Mouse (Mus musculus) skeletal muscle tissue, adult 2 months (tissue): ENCODE data around the gene Rnf115.
"Not testable (repeated sequence)": the region's sequence is repeated elsewhere in the genome, so short reads cannot be mapped to it uniquely, and the experiment has no call there.

Experiments
- DNase-seq: peaks from one replicate; pipeline ENCODE4 v3.0.0-alpha.2; 2012; ENCODE audit warnings: low read depth, low spot score

The Rnf115 gene

DNA sequence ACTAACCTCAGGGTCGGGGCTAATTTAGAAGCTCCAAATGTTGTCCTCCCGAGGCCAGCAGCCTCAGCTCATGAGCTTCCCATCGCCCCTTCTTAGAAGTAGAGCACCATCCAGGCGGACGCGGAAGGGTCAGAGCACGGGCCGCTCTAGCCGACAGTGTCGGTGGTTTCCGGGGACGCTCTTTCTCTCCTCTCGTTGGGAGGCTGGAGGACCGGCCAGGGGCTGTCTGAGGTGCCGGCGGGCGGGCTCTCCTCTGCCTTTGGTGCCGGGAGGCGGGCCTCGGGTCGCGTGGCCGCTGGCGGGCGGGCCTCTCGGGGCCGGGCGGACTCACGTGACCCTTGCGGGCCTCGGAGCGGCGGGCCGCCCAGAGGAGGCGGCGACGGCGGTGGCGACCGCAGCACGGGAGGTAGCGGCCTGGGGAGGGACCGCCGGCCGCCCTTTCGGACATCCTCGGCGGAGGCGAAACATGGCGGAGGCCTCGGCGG lies at the start of gene Rnf115, which contains the start of gene Polr3c:
Gene Rnf115 (plus strand): TSS at position 322 of the 485 bp plus-strand sequence.
Gene Polr3c (minus strand): TSS at position 286 of the 485 bp plus-strand sequence.
- DNase-seq: peak; percentile 93

DNA sequence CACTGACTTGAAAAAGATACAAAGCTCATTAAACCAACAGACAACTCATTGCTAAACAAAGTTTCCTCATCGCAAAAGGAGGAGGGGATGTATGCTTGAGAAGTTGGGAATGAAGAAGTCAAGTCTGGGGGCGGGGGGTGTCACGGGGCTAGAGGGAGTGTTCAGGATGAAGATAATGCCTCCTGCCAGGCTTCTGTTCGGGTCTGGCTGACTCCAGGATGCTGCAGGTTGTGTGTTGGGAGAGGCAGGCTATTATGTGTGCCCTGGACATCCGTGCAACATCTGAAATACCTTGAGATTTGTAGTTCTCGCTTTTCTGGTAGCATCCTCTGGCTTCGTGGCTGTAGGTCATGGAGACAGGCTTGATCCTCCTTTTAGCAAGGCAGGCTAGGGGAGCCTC lies 49.0 kb upstream of the Rnf115 start:
- no peak for DNase-seq

DNA sequence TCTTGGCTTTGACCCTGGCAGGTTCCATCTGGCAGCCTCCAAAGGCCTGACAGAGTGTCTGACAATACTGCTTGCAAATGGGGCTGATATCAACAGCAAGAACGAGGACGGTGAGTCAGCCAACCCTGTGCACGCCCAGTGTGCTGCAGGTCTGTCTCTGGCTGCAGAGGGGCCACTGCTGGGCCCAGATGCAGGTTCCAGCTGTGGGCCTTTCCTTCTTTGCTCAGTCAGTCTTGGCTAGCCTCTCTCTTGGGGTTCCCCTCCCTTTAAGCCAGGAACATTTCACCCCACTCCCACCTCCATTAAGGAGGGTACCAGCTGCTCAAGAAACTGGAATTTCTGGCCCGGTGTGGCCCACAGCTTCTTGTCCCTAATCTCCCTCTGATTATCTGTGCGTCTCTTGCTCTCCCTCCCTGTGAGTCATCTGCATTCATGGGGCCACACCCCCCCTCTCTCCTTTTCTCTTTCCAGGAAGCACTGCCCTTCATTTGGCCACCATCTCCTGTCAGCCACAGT lies 48.2 kb upstream of the Rnf115 start:
- no peak for DNase-seq

DNA sequence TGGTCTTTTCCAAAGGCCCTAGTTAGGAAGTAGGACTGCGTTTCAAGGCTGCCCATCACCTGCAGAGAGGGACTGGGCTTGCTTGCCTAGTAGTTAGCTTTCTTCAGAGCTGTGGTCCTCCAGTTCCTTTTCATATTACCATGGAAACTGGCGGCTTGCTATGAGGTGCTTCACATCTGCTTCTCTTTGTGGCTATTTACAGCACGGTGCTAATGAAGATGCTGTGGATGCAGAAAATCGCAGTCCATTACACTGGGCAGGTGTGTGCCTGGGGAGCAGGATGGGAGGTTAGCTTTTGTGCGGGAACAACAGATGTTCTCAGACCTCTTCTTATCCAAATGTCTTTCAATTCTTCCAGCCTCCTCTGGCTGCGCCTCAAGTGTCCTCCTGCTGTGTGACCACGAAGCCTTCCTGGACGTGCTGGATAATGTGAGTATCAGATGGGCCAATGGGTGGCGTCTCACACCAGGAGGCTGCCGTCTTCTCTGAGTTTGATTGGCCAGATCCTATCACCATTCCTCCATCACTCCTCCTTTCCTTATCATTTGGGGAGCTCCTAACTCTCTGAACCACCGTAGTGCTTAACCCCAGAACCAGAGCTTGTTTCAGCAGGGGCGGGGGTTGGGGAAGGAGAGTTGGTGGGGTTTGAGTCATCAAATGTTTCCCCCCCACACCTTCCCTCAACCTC lies 47.1 kb upstream of the Rnf115 start:
- DNase-seq: no peak

DNA sequence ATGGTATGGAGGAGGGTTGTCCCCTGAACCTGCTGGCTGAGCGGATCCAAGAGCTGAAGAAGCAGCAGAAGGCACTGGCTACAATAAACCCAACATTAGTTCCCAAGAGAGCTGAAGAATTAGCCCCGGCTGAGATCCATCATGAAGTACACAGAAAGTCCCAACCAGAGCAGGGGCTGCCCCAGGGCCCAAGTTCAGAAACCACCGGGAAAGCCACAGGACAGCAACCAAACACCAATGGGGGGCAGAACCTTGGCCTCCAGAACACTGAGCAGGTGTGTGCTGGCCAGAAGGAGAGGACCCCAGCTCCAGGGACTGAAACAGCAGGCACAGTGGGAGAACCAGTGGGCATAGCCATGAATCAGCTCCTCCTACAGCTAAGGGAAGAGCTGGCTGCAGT lies 44.0 kb upstream of the Rnf115 start:
- no peak for DNase-seq

DNA sequence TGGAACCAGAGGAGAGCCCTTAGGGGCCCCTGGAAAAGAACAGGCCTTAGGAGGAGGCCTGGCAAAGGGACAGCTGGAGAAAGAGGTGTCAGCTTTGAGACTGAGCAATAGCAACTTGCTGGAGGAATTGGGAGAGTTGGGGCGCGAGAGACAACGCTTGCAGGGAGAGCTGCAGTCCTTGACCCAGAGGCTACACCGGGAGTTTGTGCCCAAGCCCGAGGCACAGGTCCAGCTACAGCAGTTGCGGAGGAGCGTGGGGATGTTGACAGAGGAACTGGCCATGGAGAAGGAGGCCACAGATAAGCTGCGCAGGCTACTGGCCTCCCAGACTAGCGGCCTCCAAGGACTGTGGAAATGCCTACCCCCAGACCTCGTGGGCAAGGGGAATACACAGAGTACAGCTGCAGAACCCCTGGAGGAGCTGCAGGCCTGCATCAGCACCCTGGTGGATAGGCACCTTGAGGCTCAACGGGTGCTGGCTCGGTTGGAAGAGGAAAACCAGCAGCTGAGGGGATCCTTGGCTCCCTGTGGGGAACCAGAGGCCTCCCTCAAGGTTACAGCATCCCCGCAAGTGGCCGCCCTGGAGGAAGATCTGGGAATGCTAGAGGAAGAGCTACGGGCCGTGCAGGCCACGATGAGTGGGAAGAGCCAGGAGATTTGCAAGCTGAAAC lies 43.2 kb upstream of the Rnf115 start:
- DNase-seq: no peak

DNA sequence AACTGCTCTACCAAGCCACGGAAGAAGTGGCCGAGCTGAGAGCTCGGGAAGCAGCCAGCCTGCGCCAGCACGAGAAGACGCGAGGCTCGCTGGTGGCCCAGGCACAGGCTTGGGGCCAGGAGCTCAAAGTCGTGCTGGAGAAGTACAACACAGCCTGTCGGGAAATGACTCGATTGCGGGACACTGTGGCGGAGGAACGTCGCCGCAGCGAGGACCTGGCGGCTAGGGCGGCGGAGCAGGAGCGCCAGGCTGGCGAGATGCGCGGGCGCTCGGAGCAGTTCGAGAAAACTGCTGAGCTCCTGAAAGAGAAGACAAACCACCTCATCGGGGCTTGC lies 42.7 kb upstream of the Rnf115 start:
- DNase-seq: no peak

DNA sequence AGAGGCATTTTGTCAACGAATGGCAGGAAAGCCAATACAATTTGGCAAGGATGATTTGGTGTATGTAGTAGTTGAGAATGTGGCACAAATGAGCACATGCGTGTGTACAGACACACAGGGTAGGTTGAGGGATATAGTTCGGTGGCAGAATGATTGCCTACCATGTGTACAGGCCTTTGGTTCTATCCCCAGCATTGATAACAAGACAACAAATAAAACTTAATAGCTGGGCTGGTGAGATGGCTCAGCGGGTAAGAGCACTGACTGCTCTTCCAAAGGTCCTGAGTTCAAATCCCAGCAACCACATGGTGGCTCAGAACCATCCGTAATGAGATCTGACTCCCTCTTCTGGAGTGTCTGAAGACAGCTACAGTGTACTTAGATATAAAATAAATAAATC lies 41.4 kb upstream of the Rnf115 start:
- DNase-seq: not testable (repeated sequence)

DNA sequence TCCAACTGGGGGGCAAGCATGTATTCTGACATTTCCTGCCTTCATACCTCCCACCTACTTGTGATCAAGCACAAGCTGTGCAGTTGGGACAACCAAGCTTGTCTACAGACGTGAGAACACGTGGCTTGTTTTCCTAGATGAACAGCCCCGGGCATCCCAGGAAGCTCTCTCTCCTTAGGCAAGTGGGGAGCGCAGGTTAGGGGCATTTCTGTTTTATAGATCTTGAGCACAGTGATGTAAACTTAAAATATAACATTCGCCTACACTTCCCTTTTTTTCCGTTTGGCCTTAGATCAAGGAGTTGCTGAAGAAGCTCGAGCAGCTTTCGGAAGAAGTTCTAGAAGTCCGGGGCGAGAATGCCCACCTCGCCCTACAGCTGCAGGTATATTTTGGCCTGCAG lies 38.6 kb upstream of the Rnf115 start:
- DNase-seq: no peak

DNA sequence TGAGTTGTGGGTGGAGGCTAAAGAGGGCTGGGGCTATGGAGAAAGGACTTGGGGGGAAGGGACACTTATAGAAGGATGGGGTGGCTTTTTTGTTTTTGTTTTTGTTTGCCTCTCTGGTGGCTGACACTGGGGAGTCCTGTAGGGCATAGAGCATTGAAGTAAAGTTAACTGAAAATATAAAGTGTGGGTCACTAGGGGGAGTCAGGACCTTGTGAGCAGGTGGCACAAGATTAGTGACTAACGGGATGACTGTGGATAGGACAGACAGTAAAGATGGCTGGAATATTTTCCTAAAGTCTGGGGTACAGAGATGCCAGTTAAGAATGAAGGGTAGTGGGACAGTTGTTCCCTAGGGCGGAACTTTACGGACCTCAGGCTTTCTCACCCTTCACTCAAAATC lies 37.2 kb upstream of the Rnf115 start:
- DNase-seq: no peak

DNA sequence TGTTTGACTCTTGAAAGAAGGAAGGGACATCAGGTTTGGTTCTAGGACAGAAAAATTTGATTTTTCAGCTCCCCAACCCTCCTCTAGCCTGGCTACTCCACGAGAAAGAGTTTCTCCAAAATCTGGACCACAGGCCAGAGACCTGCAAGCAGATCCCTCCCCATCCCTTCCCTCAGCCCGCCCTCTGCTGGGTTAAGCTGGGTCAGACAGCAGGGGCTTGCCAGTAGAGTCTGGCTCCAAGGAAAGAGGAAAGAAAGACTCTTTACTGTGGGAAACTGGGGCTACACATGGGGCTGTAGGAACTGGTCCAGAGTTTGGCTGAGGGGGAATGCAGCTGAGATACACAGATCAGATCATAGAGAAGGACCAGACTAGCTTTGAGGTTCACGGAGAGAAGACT lies 35.0 kb upstream of the Rnf115 start:
- peak; percentile 43 for DNase-seq

DNA sequence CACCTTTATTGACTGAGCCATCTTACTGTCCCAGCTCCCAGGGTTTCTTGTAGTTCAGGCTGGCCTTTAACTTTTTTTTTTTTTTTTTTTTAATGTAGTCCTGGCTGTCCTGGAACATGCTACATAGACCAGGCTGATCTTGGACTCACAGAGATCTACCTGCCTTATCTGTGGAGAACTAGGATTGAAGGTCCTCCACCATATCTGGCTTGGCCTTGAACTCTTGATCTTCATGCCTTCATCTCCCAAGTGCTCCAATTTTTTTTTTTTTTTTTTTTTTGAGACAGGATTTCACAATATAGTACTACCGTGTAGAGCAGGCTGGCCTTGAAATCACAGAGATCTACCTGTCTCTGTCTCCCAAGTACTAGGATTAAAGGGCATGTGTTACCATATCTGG lies 33.9 kb upstream of the Rnf115 start:
- DNase-seq: no peak

DNA sequence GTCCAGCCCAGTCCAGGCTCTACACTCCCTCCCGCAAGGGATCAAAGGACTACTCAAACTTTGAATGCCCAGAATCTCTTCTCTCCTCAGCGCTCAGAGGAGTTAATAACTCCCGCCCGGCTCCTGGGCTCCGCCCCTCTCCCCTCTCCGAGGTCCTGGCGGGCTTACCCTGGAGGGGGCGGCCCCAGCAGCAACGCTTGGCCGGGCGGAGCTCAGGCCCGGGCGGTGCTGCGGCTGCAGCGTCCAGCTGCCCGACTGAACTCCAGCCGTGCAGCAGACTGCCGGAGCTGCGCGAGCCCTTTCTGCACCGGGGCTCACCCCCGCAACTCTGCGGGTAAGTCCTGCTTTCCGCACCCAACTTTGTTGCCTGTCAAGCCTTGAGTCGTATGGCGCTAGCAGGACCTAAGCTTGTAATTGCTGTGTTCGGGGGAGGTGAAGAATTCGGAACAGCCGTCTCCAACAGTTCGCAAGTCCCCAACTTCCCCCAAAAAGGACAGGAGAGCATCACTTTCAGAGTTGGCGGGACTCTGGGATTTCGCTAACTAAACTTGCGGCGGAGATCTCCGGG lies 31.2 kb upstream of the Rnf115 start, which contains the start of gene Pias3:
Gene Pias3 (plus strand): TSS at position 187 of the 568 bp plus-strand sequence.
- peak; percentile 72 for DNase-seq

DNA sequence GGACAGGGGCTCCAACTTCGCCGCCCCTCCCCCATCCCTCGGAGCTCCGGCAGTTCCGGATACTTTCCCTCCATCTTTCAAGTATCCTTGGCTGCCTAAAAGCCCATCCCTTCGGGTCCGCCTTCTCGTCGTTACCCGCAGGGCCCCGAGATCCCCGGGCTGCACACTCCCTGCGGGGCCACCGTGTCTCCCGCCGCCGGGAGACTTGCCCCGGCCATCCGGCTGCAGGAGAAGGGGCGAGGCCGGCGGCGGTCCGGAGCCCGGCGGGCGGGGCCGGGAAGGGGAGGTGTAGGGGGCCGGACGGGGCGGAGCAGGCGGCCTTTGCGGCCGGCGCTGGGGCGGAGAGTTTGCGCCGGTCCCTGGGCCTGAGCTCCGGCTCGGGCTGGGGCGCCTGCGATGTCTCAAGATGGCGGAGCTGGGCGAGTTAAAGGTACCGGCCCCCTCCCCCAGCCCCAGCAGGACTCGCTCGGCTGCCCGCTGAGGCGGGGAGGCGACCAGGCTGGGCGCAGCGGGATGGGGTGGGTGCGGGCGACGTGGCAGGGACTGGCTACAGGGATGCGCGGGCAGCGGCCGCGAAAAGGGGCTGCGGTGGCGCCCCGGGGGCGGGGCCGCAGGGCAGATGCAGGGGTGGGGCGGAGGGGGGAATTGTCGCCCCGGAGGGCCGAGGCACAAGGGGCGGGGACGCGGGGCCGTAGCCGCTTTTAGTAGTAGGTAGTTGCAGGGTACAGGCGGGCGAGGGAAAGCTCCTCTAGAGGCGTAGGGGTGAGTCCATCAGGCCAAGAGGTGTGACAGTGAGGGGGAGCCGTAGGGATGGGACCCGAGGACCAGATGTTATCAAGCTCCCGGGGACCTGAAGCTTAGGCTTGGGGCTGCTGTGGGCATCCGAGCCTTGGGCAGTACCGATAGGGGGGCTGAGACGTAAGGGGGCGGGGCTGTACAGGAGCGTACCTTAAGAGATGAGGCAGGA lies 30.4 kb upstream of the Rnf115 start:
- DNase-seq: peak; percentile 79

DNA sequence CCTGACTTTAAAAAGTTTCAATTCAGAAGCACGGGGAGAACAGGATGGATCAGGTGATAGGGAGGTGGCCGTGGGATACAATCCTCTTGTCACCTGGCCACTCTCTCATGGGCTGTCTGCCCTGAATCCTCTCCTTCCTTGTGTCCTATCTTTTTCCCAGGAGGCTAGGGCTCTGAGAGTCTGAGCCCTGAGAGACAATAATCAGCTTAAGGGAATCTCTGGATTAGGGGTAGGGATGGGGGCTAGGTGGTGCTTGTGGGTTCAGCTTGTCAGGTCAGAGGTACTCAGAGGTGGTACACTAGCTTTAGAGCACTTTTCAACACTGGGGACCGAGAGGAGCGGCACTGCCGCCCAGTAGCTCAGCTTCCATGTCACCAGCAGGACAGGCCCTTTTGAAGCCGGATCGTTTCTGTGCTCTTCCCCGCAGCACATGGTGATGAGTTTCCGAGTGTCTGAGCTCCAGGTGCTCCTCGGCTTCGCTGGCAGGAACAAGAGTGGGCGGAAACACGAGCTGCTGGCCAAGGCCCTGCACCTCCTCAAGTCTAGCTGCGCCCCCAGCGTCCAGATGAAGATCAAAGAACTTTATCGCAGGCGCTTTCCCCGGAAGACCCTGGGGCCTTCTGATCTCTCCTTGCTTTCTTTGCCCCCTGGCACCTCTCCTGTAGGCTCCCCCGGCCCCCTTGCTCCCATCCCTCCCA lies 28.3 kb upstream of the Rnf115 start:
- no peak for DNase-seq

DNA sequence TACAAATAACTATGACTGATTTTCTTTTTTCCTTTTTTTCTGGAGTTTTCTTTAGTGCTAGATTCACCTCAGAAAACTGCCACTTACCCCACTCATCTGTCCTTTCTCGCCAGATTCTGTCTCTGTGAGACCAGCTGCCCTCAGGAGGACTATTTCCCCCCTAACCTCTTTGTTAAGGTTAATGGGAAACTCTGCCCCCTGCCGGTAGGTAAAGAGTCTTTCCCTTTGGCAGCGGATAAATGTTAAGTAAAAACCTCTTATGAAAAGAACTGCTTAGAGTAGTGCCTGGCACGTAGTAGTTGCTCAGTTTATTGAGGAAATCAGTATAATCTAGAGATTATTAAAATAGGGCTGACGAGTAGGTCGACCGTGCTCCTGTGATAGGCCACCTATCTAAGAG lies 27.1 kb upstream of the Rnf115 start:
- no peak for DNase-seq

DNA sequence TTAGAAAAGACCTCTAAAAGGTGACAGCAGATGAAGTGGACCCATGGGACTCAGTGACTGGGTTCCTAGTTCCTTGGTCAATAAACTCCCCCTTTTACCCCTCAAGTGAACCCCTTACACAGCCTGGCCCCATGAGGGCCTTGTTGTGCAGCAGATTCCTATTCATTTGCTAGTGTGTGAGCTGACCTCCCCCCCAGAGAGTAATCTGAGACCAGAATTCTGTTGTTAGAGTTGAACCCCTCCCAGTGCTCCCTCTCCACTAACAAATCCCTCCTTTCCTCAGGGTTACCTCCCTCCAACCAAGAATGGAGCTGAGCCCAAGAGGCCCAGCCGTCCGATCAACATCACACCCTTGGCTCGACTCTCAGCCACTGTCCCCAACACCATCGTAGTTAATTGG lies 26.5 kb upstream of the Rnf115 start:
- DNase-seq: no peak

DNA sequence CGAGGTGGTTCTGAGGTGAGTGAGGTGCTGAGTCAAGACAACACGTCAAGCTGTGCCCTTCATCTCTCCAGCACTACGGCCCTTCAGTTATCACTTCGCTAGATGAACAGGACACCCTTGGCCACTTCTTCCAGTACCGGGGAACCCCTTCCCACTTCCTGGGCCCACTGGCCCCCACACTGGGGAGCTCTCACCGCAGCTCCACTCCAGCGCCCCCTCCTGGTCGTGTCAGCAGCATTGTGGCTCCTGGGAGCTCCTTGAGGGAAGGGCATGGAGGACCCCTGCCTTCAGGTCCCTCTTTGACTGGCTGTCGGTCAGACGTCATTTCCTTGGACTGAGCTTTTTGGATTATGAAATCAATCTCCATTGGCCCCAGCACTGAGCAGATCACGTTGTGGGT lies 22.7 kb upstream of the Rnf115 start:
- no peak for DNase-seq

DNA sequence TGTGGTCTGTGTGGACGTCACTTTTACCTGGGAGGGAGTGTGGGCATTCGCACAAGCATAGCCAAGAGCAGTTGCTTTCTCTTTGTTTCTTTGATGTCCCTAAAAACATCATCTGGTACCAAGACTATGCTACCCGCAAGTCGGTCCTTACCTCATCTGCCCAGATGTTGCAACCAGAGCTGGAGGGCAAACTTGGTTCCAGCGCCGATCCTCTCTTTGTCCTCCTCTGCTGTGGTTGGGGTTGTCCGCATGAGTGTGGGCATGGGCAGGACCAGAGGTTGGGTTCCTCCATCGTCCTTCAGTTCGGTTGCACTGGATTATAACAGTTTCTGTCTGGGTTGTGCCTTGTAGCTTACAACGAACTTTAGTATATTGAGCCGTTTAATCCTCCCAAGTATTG lies 21.2 kb upstream of the Rnf115 start:
- DNase-seq: no peak

DNA sequence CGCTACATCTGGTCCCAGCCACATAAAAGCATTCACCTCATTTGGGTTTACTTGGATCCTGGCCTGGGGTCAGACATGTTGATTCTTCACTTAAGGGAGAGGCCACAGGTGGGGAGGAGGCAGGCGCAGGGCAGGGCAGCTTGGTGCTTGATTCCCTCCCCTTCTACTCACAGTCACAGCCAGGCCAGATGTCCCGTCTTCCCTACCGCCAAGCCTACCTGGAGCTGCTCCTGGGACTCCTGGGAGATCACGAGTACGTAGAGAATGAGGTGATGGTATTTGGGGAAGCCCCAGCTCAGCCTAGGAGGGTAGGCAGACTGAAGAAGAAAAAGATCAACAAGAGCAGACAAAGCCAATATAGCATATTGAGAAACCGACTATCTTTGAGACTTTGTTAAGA lies 20.5 kb upstream of the Rnf115 start:
- no peak for DNase-seq
